Mouse (Mus musculus): Measurements from ENCODE around the gene Esr1. TPM values are rescaled to one million over a fixed set of nuclear protein-coding genes. Genes with fewer than 3 reads are reported as not detected.

Gene Esr1
- polyA plus RNA-seq, 2 experiments, result 0.79 to 1.1 TPM

DNA sequence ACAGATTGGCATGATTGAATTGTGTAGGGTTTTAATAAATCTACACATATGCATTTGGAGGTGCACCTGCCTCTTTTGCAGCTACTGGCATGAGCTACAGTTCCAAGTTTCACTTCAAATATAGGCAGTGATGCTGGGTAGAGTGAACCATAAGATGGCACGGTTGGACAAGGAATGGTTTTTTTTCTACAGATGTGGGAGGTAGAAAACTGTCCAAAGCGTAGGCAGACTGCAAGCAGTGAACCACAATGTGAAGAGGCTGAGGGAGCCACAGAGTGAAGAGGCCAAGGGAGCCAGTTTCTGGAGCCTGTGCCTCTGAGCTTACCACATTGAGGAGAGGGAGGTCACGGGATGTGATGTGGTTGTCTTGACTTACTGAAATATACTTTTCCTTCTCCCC lies 238.5 kb downstream of the Esr1 start:
- no peaks in the 10 kb centered on the region for H3K4me1 ChIP-seq (ENCODE audit: control insufficient read depth, insufficient read depth, low read length)
- 84% methylated on average over 3 of the region's 3 CpGs for WGBS
- no peak overlapping the region for H3K4me2 ChIP-seq (replicated peaks; ENCODE audit: low read depth, low read length, severe bottlenecking)
- no peaks in the 10 kb centered on the region for H3K9me3 ChIP-seq (ENCODE audit: control insufficient read depth, low read length)
- H3K27ac ChIP-seq (replicated peaks; ENCODE audit: low read depth, low read length), result no peak overlapping the region
- ATAC-seq (ENCODE audit: low FRiP score, low read depth), result no peak
- no peak overlapping the region for H3K9ac ChIP-seq (ENCODE audit: low read depth, low read length, severe bottlenecking)
- no peak for DNase-seq (ENCODE audit: low spot score)
- no peaks in the 10 kb centered on the region for H3K36me3 ChIP-seq (ENCODE audit: control insufficient read depth, insufficient read depth, low read length)
- H3K4me3 ChIP-seq (replicated peaks; ENCODE audit: low read length), result no peak overlapping the region
- no peak for TF ChIP-seq POLR2A (IDR thresholded peaks at IDR 0.05; ENCODE audit: borderline replicate concordance, extremely low read depth, insufficient read depth, insufficient read length)
- no peaks in the 10 kb centered on the region for H3K27me3 ChIP-seq (ENCODE audit: control insufficient read depth, insufficient read depth, low read length)

DNA sequence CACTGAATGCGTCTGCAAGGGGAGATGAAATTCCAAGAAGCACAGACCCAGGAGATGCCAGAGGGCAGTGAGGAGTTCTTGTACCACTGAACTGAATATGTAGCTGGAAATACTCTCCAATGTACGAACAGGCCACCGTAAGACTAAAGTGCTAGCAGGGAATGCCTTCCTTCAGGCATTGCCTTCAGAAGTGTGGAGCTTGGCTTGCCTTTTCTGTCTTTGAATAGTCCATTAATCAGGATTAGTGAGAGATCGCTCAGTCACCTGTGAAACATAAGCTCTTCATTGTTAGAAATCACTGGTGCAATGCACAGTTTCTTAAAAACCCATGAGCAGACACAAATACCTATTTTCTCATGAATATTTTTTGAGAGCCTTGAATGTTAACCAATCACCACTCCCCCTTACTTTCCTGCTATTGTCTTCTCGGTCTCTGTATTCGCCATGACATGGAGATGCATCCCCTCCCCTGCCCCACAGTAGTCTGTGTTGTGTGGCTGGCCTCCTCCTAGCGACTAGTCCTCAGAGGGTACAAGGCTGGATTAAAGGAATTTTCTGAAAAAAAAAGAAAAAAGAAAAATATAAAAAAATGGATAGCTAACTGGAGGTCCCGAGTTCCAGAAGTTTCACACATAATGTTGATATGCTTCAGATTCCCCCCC lies 263.8 kb downstream of the Esr1 start:
- Histone ChIP-seq H3K4me1 (ENCODE audit: control insufficient read depth, insufficient read depth, low read length) (no peaks in the 10 kb centered on the region), H3K4me2 (replicated peaks; ENCODE audit: low read depth, low read length, severe bottlenecking) (no peak overlapping the region), H3K36me3 (ENCODE audit: control insufficient read depth, insufficient read depth, low read length) (no peaks in the 10 kb centered on the region), H3K9ac (ENCODE audit: low read depth, low read length, severe bottlenecking) (no peak overlapping the region), H3K4me3 (replicated peaks; ENCODE audit: low read length) (no peak overlapping the region), H3K9me3 (ENCODE audit: control insufficient read depth, low read length) (no peaks in the 10 kb centered on the region), H3K27ac (replicated peaks; ENCODE audit: low read depth, low read length) (no peak overlapping the region), H3K27me3 (ENCODE audit: control insufficient read depth, insufficient read depth, low read length) (no peaks in the 10 kb centered on the region)
- DNase-seq (ENCODE audit: low spot score) (no peak), ATAC-seq (ENCODE audit: low FRiP score, low read depth) (no peak)
- 86% methylated on average over 8 of the region's 8 CpGs for WGBS
- TF ChIP-seq POLR2A (IDR thresholded peaks at IDR 0.05; ENCODE audit: borderline replicate concordance, extremely low read depth, insufficient read depth, insufficient read length), result no peak

DNA sequence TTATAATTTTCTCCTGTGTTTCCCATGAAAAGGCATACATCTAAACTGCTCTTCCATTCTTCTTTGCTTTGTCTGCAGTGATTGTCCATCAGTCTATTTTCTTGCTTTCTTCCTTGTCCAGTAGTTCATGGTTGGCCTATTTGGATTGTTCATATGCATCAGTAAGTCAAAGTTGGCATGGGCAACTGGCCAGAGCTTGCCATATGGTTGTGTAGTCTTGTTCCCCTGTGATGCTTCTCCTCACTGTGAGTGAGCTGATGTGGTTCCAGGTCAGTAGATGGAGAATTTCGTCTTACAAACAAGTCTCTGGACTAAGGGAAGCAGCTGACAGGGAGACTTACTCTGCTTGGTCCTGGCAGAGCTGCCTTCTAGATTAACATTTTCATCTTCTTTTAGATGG lies 270.0 kb downstream of the Esr1 start:
- ATAC-seq (ENCODE audit: low FRiP score, low read depth), result no peak
- no peak for TF ChIP-seq POLR2A (IDR thresholded peaks at IDR 0.05; ENCODE audit: borderline replicate concordance, extremely low read depth, insufficient read depth, insufficient read length)
- H3K27ac ChIP-seq (replicated peaks; ENCODE audit: low read depth, low read length), result no peak overlapping the region
- H3K9ac ChIP-seq (ENCODE audit: low read depth, low read length, severe bottlenecking), result no peak overlapping the region
- no peak for DNase-seq (ENCODE audit: low spot score)
- H3K36me3 ChIP-seq (ENCODE audit: control insufficient read depth, insufficient read depth, low read length), result no peaks in the 10 kb centered on the region
- WGBS, result 65% methylated on average over 1 of the region's 1 CpGs
- no peak overlapping the region for H3K4me3 ChIP-seq (replicated peaks; ENCODE audit: low read length)
- no peaks in the 10 kb centered on the region for H3K27me3 ChIP-seq (ENCODE audit: control insufficient read depth, insufficient read depth, low read length)
- no peaks in the 10 kb centered on the region for H3K4me1 ChIP-seq (ENCODE audit: control insufficient read depth, insufficient read depth, low read length)
- no peaks in the 10 kb centered on the region for H3K9me3 ChIP-seq (ENCODE audit: control insufficient read depth, low read length)
- H3K4me2 ChIP-seq (replicated peaks; ENCODE audit: low read depth, low read length, severe bottlenecking), result no peak overlapping the region

DNA sequence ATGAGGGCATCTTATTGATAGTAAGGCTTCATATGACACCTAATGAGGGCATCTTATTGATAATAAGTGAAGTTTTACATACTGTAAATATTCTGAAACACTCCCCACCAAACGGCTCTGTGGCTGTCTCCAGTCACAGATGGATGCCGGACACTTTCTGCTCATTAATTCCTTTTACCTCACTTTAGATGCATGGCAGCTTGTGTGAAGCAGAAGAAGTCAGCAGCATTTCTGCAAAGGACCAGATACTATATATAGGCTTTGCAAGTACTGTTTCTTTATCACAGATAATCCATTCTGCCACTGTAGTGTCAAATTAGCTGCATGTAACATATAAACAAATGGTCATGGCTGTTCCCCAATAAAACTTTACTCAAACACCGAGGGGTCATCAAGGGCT lies 274.1 kb downstream of the Esr1 start:
- no peaks in the 10 kb centered on the region for H3K27me3 ChIP-seq (ENCODE audit: control insufficient read depth, insufficient read depth, low read length)
- H3K4me1 ChIP-seq (ENCODE audit: control insufficient read depth, insufficient read depth, low read length), result no peaks in the 10 kb centered on the region
- no peak for ATAC-seq (ENCODE audit: low FRiP score, low read depth)
- H3K9me3 ChIP-seq (ENCODE audit: control insufficient read depth, low read length), result no peaks in the 10 kb centered on the region
- H3K9ac ChIP-seq (ENCODE audit: low read depth, low read length, severe bottlenecking), result no peak overlapping the region
- no peak overlapping the region for H3K4me3 ChIP-seq (replicated peaks; ENCODE audit: low read length)
- H3K4me2 ChIP-seq (replicated peaks; ENCODE audit: low read depth, low read length, severe bottlenecking), result no peak overlapping the region
- TF ChIP-seq POLR2A (IDR thresholded peaks at IDR 0.05; ENCODE audit: borderline replicate concordance, extremely low read depth, insufficient read depth, insufficient read length), result no peak
- no peak overlapping the region for H3K27ac ChIP-seq (replicated peaks; ENCODE audit: low read depth, low read length)
- 62% methylated on average over 3 of the region's 3 CpGs for WGBS
- DNase-seq (ENCODE audit: low spot score), result no peak
- H3K36me3 ChIP-seq (ENCODE audit: control insufficient read depth, insufficient read depth, low read length), result no peaks in the 10 kb centered on the region

DNA sequence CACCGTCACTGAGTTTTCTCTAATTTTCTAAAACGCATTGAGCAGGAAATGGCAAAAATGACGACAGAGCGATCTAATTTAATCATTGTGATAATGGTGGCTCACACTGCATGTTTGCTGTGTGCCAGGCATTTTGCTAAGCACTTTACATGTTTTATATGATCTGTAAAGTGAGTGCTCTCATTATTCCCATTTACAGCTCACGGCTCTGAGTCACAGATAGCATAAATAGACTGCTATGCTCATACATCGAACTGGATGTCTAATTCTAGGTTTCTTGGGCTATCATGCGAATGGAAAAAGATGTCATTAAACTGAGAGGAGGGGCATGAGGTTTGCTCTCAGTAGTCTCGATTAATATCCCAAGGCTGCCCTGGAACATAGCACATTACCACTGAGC lies 274.6 kb downstream of the Esr1 start:
- DNase-seq (ENCODE audit: low spot score) (no peak), ATAC-seq (ENCODE audit: low FRiP score, low read depth) (no peak)
- H3K27me3 ChIP-seq (ENCODE audit: control insufficient read depth, insufficient read depth, low read length), result no peaks in the 10 kb centered on the region
- WGBS, result 74% methylated on average over 8 of the region's 8 CpGs
- H3K36me3 ChIP-seq (ENCODE audit: control insufficient read depth, insufficient read depth, low read length), result no peaks in the 10 kb centered on the region
- no peak overlapping the region for H3K4me3 ChIP-seq (replicated peaks; ENCODE audit: low read length)
- H3K4me1 ChIP-seq (ENCODE audit: control insufficient read depth, insufficient read depth, low read length), result no peaks in the 10 kb centered on the region
- no peak overlapping the region for H3K9ac ChIP-seq (ENCODE audit: low read depth, low read length, severe bottlenecking)
- TF ChIP-seq POLR2A (IDR thresholded peaks at IDR 0.05; ENCODE audit: borderline replicate concordance, extremely low read depth, insufficient read depth, insufficient read length), result no peak
- no peak overlapping the region for H3K4me2 ChIP-seq (replicated peaks; ENCODE audit: low read depth, low read length, severe bottlenecking)
- no peak overlapping the region for H3K27ac ChIP-seq (replicated peaks; ENCODE audit: low read depth, low read length)
- no peaks in the 10 kb centered on the region for H3K9me3 ChIP-seq (ENCODE audit: control insufficient read depth, low read length)

DNA sequence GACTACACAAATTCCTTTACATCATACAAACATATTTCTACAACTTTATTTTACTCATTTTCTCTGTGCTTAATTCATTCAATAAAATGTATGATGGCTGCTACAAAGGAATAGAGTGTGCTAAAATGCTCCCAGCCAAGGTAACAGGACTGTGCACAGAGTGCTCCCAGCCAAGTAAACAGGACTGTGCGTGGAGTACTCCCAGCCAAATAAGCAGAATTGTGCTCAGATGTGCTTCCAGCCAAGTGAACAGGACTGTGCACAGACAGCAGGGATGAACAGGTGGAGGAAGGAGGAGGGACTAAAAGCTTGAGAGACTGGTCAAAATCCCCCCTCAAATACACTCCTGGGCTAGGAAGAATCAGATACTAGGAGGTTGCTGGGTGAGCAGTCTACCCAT lies 282.1 kb downstream of the Esr1 start:
- no peak overlapping the region for H3K4me2 ChIP-seq (replicated peaks; ENCODE audit: low read depth, low read length, severe bottlenecking)
- no peak for ATAC-seq (ENCODE audit: low FRiP score, low read depth)
- H3K27ac ChIP-seq (replicated peaks; ENCODE audit: low read depth, low read length), result no peak overlapping the region
- no peak overlapping the region for H3K9ac ChIP-seq (ENCODE audit: low read depth, low read length, severe bottlenecking)
- H3K36me3 ChIP-seq (ENCODE audit: control insufficient read depth, insufficient read depth, low read length), result no peaks in the 10 kb centered on the region
- TF ChIP-seq POLR2A (IDR thresholded peaks at IDR 0.05; ENCODE audit: borderline replicate concordance, extremely low read depth, insufficient read depth, insufficient read length), result no peak
- H3K4me3 ChIP-seq (replicated peaks; ENCODE audit: low read length), result no peak overlapping the region
- H3K9me3 ChIP-seq (ENCODE audit: control insufficient read depth, low read length), result no peaks in the 10 kb centered on the region
- H3K27me3 ChIP-seq (ENCODE audit: control insufficient read depth, insufficient read depth, low read length), result no peaks in the 10 kb centered on the region
- no peak for DNase-seq (ENCODE audit: low spot score)
- 60% methylated on average over 1 of the region's 1 CpGs for WGBS
- no peaks in the 10 kb centered on the region for H3K4me1 ChIP-seq (ENCODE audit: control insufficient read depth, insufficient read depth, low read length)

Data from limb, embryonic 14.5 days (tissue).